Mouse (Mus musculus) heart, postnatal 0 days (tissue): ENCODE data around the gene Cfap77.

ENCODE experiments used
- CTCF ChIP-seq: IDR thresholded peaks from 2 replicates; pipeline ENCODE4 v1.5.1; 2016; ENCODE audit warnings: antibody characterized with exemption, control low read depth, low read depth
- EP300 ChIP-seq: IDR thresholded peaks from 2 replicates; pipeline ENCODE4 v1.6.1; 2016; ENCODE audit warnings: antibody characterized with exemption, low read depth

DNA sequence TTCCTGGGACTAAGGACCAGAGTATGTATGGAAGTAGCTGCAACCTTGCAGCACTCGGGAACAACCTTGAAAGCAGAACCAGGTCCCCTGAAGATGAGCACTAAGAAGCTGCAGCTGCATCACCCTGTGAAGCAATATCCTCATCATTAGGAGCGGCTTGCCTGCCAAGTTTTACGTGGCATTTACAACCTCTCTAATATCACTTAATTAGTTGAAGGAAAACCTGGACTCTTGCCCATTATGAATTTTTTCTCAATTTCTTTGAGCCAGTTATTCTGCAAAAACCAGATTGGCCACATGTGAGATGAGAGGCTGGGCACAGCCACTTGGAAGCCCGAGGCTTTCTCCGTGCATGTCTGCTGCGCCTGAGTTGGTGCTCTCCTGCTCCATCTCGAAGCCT lies 159.0 kb downstream of the Cfap77 start:
- TF ChIP-seq CTCF (no peak), EP300 (no peak)
